In genomic region chr7:80641497-80641896, GRCm38 (mm10) we compare ENCODE assay signal across 8 mouse cellular contexts. TPM values are rescaled to one million over a fixed set of nuclear protein-coding genes. Genes with fewer than 3 reads are reported as not detected.
DNase-seq lines count a peak whose midpoint lies in the region; ATAC-seq and TF ChIP-seq lines count a peak whose summit lies in the region.

No protein-coding gene starts in this region.

- H3K4me2 ChIP-seq in heart, postnatal 0 days (ENCODE audit: low read depth, low read length), result no peak overlapping the region

- 29% methylated on average over 4 of the region's 4 CpGs for WGBS in heart, postnatal 0 days

- H3K4me1 ChIP-seq in heart, postnatal 0 days (ENCODE audit: control insufficient read depth, insufficient read depth), result peaks cover 47% of the 10 kb centered on the region

- H3K36me3 ChIP-seq in heart, postnatal 0 days (replicated peaks; ENCODE audit: control insufficient read depth, insufficient read depth, low read length), result no peaks in the 10 kb centered on the region

- no peak; the same call in 1 of the 2 replicates for ATAC-seq in heart, postnatal 0 days (ENCODE audit: insufficient read depth, low read depth)
- peak; percentile 54 for ATAC-seq in monocyte, adult 5-6 weeks (replicated peaks; ENCODE audit: insufficient number of reproducible peaks, low FRiP score, low TSS enrichment, poor library complexity, severe bottlenecking)

- H3K27ac ChIP-seq in heart, postnatal 0 days (ENCODE audit: low read depth), result peak overlapping the region; percentile 55

- no peak for TF ChIP-seq CTCF in heart, postnatal 0 days (IDR thresholded peaks at IDR 0.05; ENCODE audit: low read depth)
- no peak for TF ChIP-seq CTCF in brain, embryonic 14.5 days (IDR thresholded peaks at IDR 0.05; ENCODE audit: borderline replicate concordance, extremely low read depth, insufficient read depth, insufficient read length)

- no peak for DNase-seq in heart, postnatal 0 days (ENCODE audit: low spot score)
- no peak for DNase-seq in heart, adult 9 months (ENCODE audit: low spot score in 2 of 2)
- DNase-seq in brain, embryonic 14.5 days (ENCODE audit: low read depth), result peak; percentile 69
- peak; percentile 47 for DNase-seq in kidney, adult 11 months
- no peak for DNase-seq in layer of hippocampus, postnatal 25 days (ENCODE audit: extremely low spot score in 1 of 2, low spot score in 1 of 2)
- no peak for DNase-seq in lung, postnatal 14 days
- no peak for DNase-seq in urinary bladder, postnatal 14 days (ENCODE audit: low spot score)

- H3K9me3 ChIP-seq in heart, postnatal 0 days (replicated peaks; ENCODE audit: control insufficient read depth, low read length), result no peaks in the 10 kb centered on the region

- H3K9ac ChIP-seq in heart, postnatal 0 days (replicated peaks; ENCODE audit: low read depth, low read length), result no peak overlapping the region

- no peak for TF ChIP-seq EP300 in heart, postnatal 0 days (IDR thresholded peaks at IDR 0.05; ENCODE audit: low read depth)

- H3K4me3 ChIP-seq in heart, postnatal 0 days (ENCODE audit: low read depth, low read length), result no peak overlapping the region

- no peaks in the 10 kb centered on the region for H3K27me3 ChIP-seq in heart, postnatal 0 days (ENCODE audit: control insufficient read depth, insufficient read depth, low read length)

- TF ChIP-seq POLR2A in brain, embryonic 14.5 days (IDR thresholded peaks at IDR 0.05; ENCODE audit: borderline replicate concordance, extremely low read depth, insufficient read depth, insufficient read length, poor library complexity, severe bottlenecking), result no peak

RNA-seq across cellular contexts. Expression of gene Crtc3, which starts 47.2 kb away (rescaled TPM):
- 9.4 and 24.9 TPM in 2 replicates for total RNA-seq in heart, postnatal 0 days (2014; rRNA removed; ENCODE audit: low replicate concordance)
- polyA plus RNA-seq in heart, postnatal 0 days (2015; fragmentation: Nextera tagmentation; extraction: Ambion mirVana), result 10.5 and 11.4 TPM in 2 replicates
- 13.0 and 18.1 TPM in 2 replicates for polyA plus RNA-seq in brain, embryonic 14.5 days (2012; rRNA removed)
- 15.6 to 23.1 TPM (median 18.1 TPM) in 3 replicates for total RNA-seq in monocyte, adult 5-6 weeks (2017)
- total RNA-seq in layer of hippocampus, postnatal 25 days (2021), result 10 to 100 TPM; 15.5 to 24.9 TPM

Comparison
In these comparisons a context has a peak if more than half of its experiments do, and no peak if none do; other contexts are left out.
1. DNase-seq: peak in brain, embryonic 14.5 days (single experiment) and kidney, adult 11 months (single experiment); none in heart, postnatal 0 days (single experiment), heart, adult 9 months (0 of 2), layer of hippocampus, postnatal 25 days (0 of 2), lung, postnatal 14 days (single experiment) and urinary bladder, postnatal 14 days (single experiment).